Mouse (Mus musculus) lung, embryonic 16.5 days (tissue): ENCODE data around the gene Gpatch3. TPM values are rescaled to one million over a fixed set of nuclear protein-coding genes. Genes with fewer than 3 reads are reported as not detected.

ENCODE experiments used
- ATAC-seq: fragments of 200-750 bp; cut with Nextera tagmentation; 2 replicates; pipeline ENCODE4 v1.8.0; 2017; ENCODE audit warnings: low read depth, mild to moderate bottlenecking, moderate library complexity
- H3K27ac ChIP-seq: fragments of 300-500 bp; sonication (generic); 2 replicates; pipeline ENCODE4 v1.5.1; 2014; ENCODE audit warnings: mild to moderate bottlenecking, control low read depth, low read length
- H3K27me3 ChIP-seq: fragments of 300-500 bp; sonication (generic); 2 replicates; pipeline ENCODE4 v1.6.1; 2014; ENCODE audit warnings: low read depth, low read length, mixed read lengths; ENCODE audit not compliant: control insufficient read depth, insufficient read depth
- H3K36me3 ChIP-seq: fragments of 300-500 bp; sonication (generic); 2 replicates; pipeline ENCODE4 v1.6.1; 2014; ENCODE audit warnings: low read length; ENCODE audit not compliant: control insufficient read depth, insufficient read depth
- H3K4me1 ChIP-seq: fragments of 300-500 bp; sonication (generic); replicated peaks from 2 replicates; pipeline ENCODE4 v1.6.1; 2014; ENCODE audit warnings: low read length, mixed read lengths; ENCODE audit not compliant: control insufficient read depth, insufficient read depth
- H3K4me2 ChIP-seq: fragments of 300-500 bp; sonication (generic); 2 replicates; pipeline ENCODE4 v1.6.1; 2014; ENCODE audit warnings: low read depth, low read length, control low read depth
- H3K4me3 ChIP-seq: fragments of 300-500 bp; sonication (generic); 2 replicates; pipeline ENCODE4 v1.5.1; 2014; ENCODE audit warnings: mild to moderate bottlenecking, low read length, control low read depth
- H3K9ac ChIP-seq: fragments of 300-500 bp; sonication (generic); 2 replicates; pipeline ENCODE4 v1.6.1; 2014; ENCODE audit warnings: low read length, control low read depth
- H3K9me3 ChIP-seq: fragments of 300-500 bp; sonication (generic); 2 replicates; pipeline ENCODE4 v1.6.1; 2016; ENCODE audit warnings: low read length; ENCODE audit not compliant: control insufficient read depth
- WGBS: fragments of 180-500 bp; shearing (Covaris S2); extraction: QIAGEN DNeasy Blood & Tissue Kit; methylation state at CpG from one replicate; pipeline ENCODE4 v1.1.7; 2014; 5-methylcytosine and 5-hydroxymethylcytosine counted together
- polyA plus RNA-seq: library from polyadenylated mRNA; unstranded; fragments of >200 nt; fragmentation: Nextera tagmentation; extraction: Ambion mirVana; gene quantifications from 2 replicates; pipeline ENCODE4 v1.2.1, GENCODE M21; 2015

Gene Gpatch3
- polyA plus RNA-seq, 1 experiment from 2014 or later: 6.5 TPM

DNA sequence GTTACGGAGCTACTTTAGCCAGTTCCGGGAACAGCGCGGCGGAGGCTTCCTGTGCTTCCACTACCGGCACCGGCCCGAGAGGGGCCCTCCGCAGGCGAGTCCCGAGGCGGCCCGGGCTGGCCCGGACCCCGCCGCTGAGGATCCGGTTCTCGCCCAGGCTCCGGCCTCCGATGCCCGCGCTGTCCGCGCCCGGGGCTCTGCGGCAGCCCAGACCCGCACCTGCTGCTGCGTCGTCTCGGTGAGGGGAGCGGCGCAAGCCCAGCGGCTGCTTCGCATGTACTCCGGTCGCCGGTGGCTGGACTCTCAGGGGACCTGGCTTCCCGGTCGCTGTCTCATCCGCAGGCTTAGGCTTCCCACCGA is 278 bp downstream of the Gpatch3 start:
- Histone ChIP-seq H3K9ac (peak overlapping the region; percentile 79), H3K27ac (peak overlapping the region; percentile 56; the same call in 1 of the 2 replicates), H3K27me3 (no peaks in the 10 kb centered on the region), H3K4me1 (peaks cover 5% of the 10 kb centered on the region), H3K9me3 (no peaks in the 10 kb centered on the region), H3K4me3 (peak overlapping the region; percentile 71), H3K4me2 (peak overlapping the region; percentile 96), H3K36me3 (peaks cover 11% of the 10 kb centered on the region)
- peak; percentile 56 for ATAC-seq
- 0% methylated on average over 39 of the region's 41 CpGs for WGBS

DNA sequence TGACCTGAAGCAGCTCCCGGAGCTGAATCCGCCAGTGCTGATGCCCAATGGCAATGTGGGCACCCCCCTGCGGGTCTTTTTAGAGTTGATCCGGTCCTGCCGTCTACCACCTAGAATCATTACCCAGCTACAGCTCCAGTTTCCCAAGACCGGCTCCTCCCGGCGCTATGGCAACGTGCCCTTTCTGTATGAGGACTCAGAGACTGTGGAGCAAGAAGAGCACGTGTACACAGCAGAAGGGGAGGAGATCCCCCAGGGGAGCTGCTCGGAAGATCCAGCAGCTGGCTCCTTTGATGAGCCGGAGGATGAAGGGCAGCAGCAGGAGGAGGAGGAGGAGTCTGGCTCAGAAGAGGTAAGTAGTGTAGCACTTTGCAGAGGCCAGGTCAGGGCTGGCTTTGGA is 3.4 kb downstream of the Gpatch3 start:
- H3K4me1 ChIP-seq: peaks cover 5% of the 10 kb centered on the region
- ATAC-seq: no peak
- H3K27me3 ChIP-seq: no peaks in the 10 kb centered on the region
- no peak overlapping the region for H3K9ac ChIP-seq
- WGBS: 78% methylated on average over 12 of the region's 12 CpGs
- H3K9me3 ChIP-seq: no peaks in the 10 kb centered on the region
- peaks cover 15% of the 10 kb centered on the region for H3K36me3 ChIP-seq
- H3K27ac ChIP-seq: no peak overlapping the region
- H3K4me2 ChIP-seq: no peak overlapping the region
- no peak overlapping the region for H3K4me3 ChIP-seq

DNA sequence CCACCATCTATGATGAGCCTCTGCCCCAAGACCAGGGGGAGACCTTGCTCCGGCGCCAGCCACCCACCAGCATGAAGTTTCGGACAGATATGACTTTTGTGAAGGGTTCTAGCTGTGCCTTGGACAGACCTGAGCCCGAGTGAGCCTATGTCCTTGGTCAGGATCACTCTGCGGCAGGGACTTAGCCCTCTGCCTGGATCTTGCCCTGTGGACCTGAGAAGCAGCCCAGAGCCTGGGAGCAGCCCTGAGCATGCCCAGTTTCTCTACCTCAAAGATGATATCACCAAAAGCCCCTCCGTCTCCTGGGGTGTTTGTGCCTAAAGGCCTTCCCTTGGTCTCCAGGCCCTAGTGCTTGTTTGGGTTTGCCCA is 9.1 kb downstream of the Gpatch3 start:
- no peaks in the 10 kb centered on the region for H3K9me3 ChIP-seq
- H3K4me1 ChIP-seq: peaks cover 11% of the 10 kb centered on the region
- 0 out of 2 replicates have a peak, but pooled peaks have one; percentile 4 for ATAC-seq
- peak overlapping the region; percentile 99 for H3K4me3 ChIP-seq
- H3K4me2 ChIP-seq: peak overlapping the region; percentile 98
- WGBS: 60% methylated on average over 6 of the region's 6 CpGs
- peak overlapping the region; percentile 91 for H3K9ac ChIP-seq
- peaks cover 13% of the 10 kb centered on the region for H3K36me3 ChIP-seq
- H3K27ac ChIP-seq: peak overlapping the region; percentile 78
- H3K27me3 ChIP-seq: no peaks in the 10 kb centered on the region

DNA sequence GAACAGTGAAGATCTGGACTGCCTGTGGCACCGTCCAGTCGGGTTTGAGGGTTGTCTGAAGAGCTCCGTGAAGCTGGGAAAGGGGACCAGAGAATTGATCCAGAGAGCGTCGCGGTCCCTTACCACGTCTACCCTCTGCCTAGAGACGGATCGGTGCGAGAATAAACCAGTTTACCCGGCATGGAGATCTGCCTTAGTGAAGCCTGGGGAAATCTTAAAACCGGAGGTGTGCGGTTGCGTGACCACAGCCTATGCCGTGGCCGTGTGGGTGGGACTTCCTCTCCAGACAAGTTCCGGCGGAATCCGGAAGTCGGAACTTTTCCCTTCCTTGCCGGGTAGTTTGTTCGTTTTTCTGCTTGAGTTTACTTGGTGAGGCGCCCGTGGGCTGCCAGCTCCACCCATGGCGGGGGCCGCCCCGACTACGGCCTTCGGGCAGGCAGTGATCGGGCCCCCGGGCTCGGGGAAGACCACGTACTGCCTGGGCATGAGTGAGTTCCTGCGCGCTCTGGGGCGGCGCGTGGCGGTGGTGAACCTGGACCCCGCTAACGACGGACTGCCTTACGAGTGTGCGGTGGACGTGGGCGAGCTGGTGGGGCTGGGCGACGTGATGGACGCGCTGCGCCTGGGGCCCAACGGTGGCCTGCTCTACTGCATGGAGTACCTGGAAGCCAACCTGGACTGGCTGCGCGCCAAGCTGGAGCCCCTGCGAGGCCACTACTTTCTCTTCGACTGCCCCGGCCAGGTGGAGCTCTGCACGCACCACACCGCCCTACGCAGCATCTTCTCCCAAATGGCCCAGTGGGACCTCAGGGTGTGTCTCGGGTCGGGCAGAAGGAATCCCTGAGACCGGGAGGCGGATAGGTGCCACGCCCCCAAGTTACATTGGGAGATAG is 9.8 kb downstream of the Gpatch3 start, which contains the start of gene Gpn2:
Gene Gpn2, plus strand, starts transcription at position 304 of the 893 bp plus-strand sequence.
- Histone ChIP-seq H3K27me3 (no peaks in the 10 kb centered on the region), H3K4me1 (peaks cover 11% of the 10 kb centered on the region), H3K9ac (peak within 1 kb of the TSS; percentile 91), H3K36me3 (peaks cover 9% of the 10 kb centered on the region), H3K9me3 (no peaks in the 10 kb centered on the region), H3K4me3 (peak within 1 kb of the TSS; percentile 99), H3K4me2 (peak within 1 kb of the TSS; percentile 98), H3K27ac (peak within 1 kb of the TSS; percentile 78)
- WGBS: under 1% methylated on average over 65 of the region's 65 CpGs
- peak; percentile 92 for ATAC-seq

DNA sequence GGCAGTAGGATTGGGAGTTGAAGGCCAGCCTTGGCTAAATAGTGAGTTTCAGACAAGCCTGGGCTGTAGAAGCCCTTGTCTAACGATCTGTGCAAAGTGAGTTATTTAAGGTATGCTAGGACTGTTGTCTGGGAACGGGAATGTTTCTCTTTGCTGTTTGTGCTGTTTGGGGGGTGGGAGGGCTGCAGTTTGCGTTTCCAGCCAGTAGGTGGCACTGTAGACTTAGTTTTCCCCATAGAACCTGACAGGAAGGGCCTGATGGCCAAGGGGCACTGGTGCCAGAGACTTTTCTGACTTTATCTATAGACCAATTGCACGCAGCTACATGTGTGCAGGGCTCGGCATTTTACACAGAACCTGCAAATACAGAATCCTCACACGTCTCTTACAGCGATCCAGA is 18.0 kb downstream of the Gpatch3 start:
- H3K4me2 ChIP-seq: no peak overlapping the region
- peak; percentile 67 for ATAC-seq
- H3K4me1 ChIP-seq: no peaks in the 10 kb centered on the region
- no peaks in the 10 kb centered on the region for H3K9me3 ChIP-seq
- H3K4me3 ChIP-seq: no peak overlapping the region
- no peaks in the 10 kb centered on the region for H3K27me3 ChIP-seq
- WGBS: 28% methylated on average over 7 of the region's 7 CpGs
- H3K36me3 ChIP-seq: peaks cover 15% of the 10 kb centered on the region
- no peak overlapping the region for H3K27ac ChIP-seq
- H3K9ac ChIP-seq: no peak overlapping the region

DNA sequence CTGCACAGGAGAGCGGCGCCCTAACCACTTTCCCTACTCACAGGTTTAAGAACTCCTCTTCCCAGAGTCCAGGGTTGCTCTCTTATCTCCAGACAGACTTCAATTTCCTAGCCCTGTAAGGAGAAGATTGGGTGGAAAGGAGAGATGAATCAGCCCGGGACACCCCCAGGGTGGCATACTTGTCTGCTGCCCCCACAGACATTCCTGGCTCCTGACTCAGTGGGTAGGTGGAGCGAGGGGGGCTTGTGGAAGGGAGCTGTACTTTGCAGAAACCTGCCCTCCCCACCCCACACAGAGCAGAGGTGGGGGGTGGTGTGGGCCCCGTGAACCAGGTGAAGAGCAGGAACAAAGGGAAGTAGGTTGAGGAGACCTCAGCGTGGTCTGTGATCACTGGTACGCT is 21.0 kb downstream of the Gpatch3 start:
- 46% methylated on average over 7 of the region's 7 CpGs for WGBS
- Histone ChIP-seq H3K4me1 (peaks cover 8% of the 10 kb centered on the region), H3K9me3 (no peaks in the 10 kb centered on the region), H3K9ac (no peak overlapping the region), H3K27ac (no peak overlapping the region), H3K4me2 (no peak overlapping the region), H3K36me3 (peaks cover 7% of the 10 kb centered on the region), H3K27me3 (peaks cover 6% of the 10 kb centered on the region), H3K4me3 (no peak overlapping the region)
- ATAC-seq: no peak

DNA sequence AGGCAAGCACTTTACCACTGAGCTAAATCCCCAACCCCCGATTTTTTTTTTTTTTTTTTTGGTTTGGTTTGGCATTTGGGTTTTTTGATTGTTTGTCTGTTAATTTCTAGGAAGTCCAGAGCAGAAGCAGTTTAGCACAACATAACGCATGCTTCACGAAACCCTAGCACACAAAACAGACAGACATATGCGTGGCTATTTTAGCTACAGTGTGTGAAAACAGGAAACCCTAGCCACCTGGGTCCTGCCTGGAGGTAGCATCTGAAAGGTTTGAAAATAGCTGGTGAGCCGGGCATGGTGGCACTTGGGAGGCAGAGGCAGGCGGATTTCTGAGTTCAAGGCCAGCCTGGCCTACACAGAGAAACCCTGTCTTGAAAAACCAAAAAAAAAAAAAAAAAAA is 21.5 kb downstream of the Gpatch3 start:
- Histone ChIP-seq H3K4me1 (peaks cover 8% of the 10 kb centered on the region), H3K9ac (no peak overlapping the region), H3K27ac (no peak overlapping the region), H3K36me3 (peaks cover 6% of the 10 kb centered on the region), H3K9me3 (no peaks in the 10 kb centered on the region), H3K4me2 (no peak overlapping the region), H3K27me3 (peaks cover 6% of the 10 kb centered on the region), H3K4me3 (no peak overlapping the region)
- 71% methylated on average over 6 of the region's 6 CpGs for WGBS
- no peak for ATAC-seq

DNA sequence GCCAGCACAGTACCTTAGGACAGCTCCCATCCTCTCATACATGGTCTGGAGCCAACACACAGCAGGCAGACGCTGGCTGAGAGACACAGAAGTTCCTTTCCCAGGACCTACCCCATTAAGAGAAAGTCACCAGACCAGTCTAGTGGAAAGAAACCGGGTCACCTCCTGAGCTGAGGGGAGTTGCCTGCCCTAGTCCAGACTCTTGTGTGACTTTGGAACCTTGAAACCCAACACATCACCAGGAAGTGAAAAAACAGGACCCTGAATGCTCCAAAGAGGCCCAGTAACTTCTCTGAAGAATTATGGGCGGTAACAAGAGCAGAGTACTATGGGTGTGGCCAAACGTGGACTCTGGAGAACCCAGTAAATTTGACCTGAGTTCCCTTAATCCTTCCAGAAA is 24.1 kb downstream of the Gpatch3 start:
- ATAC-seq: peak; percentile 6; the same call in 1 of the 2 replicates
- peaks cover 8% of the 10 kb centered on the region for H3K4me1 ChIP-seq
- H3K27ac ChIP-seq: peak overlapping the region; percentile 39
- peak overlapping the region; percentile 82; the same call in 1 of the 2 replicates for H3K4me2 ChIP-seq
- H3K9ac ChIP-seq: no peak overlapping the region
- H3K9me3 ChIP-seq: no peaks in the 10 kb centered on the region
- 32% methylated on average over 4 of the region's 4 CpGs for WGBS
- peaks cover 13% of the 10 kb centered on the region for H3K27me3 ChIP-seq
- 0 out of 2 replicates have a peak, but pooled peaks cover 2% of the 10 kb centered on the region for H3K36me3 ChIP-seq
- no peak overlapping the region for H3K4me3 ChIP-seq

DNA sequence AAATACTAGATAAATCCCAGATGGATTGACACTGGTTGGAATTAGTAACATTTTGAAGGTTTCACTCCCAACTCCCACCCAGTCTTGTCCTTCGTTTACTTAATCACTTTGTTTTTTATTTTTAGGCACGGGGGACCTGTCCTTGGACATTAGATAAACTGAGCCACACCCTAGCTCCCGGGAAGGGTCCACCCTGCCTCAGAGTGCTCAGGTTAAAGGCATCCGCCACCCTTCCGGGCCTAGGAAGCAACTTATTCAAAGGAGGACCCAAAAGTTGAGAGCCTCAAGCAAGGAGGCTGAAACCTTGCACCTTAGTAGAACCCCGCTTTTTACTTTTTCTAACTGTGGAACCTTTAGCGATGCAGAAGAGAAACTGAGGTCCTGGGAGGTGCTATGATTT is 24.6 kb downstream of the Gpatch3 start:
- ATAC-seq: no peak
- Histone ChIP-seq H3K27ac (peak overlapping the region; percentile 54), H3K9ac (peak overlapping the region; percentile 63)

More for the DNA sequence above, 24.6 kb downstream of the Gpatch3 start:
- peak overlapping the region; percentile 82 for H3K4me2 ChIP-seq
- H3K4me1 ChIP-seq: peaks cover 8% of the 10 kb centered on the region
- H3K4me3 ChIP-seq: peak overlapping the region; percentile 59
- H3K36me3 ChIP-seq: peaks cover 6% of the 10 kb centered on the region; the same call in 1 of the 2 replicates
- WGBS: 12% methylated on average over 7 of the region's 7 CpGs
- H3K9me3 ChIP-seq: no peaks in the 10 kb centered on the region
- peaks cover 13% of the 10 kb centered on the region for H3K27me3 ChIP-seq
